Mouse (Mus musculus) testis, postnatal 14 days (tissue): ENCODE measurements around the gene Insig1.

Source experiments
- DNase-seq: peaks from one replicate; pipeline ENCODE4 v3.0.0; 2021; ENCODE audit warnings: low spot score

Gene Insig1

DNA sequence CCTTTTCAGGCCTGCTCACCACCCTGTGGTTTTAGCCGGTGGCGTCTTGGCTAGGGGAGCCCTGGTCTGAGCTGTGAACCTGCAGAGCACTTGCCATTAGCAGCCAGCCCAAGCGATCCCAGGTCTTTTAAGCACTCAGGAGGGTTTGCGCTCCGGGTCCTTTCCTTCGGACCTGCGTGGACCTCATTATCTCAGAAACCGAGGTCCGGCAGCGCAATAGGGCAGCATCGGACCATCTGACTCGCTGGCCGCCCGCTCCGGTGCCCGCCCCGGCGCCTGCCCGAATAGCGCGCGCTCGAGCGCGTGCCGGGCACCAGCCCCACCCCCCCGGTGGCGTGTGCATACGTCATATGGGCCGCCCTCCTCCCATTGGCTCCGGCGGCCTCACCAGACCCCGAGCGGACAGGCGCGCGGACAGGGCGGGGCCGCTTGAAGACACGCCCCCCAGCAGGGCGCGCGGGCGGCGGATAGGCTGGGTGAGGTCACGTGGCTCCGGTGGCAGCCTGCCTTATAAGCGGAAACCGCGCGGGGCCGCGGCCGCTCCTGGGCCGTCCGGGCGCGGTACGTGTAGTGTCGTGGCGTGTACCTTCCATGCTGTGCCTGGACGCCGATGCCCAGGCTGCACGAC lies at the start of gene Insig1:
TSS of gene Insig1 (plus strand) at position 536 of the 628 bp plus-strand sequence.
- DNase-seq: peak; percentile 98

DNA sequence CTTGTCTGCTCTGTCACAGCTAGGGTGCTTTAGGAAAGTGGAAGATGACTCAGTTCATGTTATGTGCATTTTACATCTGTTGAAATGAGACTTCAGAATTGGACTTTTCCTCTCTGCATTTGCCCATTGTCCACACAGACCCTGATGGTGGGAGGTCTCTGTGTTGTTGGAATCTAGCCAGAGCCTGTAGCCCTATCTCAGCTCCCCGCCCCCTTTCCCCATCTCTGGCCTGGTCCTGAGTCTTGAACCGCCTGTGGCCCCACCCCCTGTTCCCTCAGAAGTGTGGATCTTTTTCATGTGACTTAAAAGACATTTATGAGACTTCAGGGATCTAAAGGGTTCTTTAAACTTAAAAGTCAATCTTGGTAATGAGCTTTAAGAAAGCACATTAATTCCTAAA lies 47.7 kb upstream of the Insig1 start:
- DNase-seq: no peak

DNA sequence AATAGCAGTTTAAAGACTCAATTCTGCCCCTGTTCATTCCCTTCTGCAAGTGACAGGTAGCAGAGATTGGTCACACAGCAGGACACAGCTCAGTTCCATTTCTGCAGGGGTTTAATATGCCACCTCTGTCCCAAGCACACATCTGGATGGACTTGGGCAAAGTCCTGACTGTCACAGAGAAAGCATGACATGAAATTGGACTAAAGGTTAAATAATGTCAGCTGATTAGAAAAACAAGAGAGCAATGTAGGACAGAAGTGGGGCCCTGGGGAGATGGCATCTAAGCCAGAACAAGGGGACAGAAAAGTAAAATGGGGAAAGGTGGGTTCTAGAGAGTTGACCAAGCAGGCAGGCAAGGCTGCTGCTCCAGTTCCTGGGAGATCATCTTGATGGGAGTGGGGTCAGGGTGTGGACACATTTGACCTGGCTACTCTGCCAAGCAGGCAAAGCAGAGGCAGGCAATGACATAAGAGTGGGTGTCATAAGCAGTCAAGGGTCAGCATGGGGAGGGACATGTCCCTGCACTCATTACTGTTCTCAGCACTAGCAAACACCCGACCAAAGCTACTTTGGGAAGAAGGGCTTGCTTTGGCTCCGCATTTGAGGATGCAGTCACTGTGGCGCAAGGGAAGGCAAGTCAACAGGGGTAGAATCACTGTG lies 39.5 kb upstream of the Insig1 start:
- DNase-seq: no peak

DNA sequence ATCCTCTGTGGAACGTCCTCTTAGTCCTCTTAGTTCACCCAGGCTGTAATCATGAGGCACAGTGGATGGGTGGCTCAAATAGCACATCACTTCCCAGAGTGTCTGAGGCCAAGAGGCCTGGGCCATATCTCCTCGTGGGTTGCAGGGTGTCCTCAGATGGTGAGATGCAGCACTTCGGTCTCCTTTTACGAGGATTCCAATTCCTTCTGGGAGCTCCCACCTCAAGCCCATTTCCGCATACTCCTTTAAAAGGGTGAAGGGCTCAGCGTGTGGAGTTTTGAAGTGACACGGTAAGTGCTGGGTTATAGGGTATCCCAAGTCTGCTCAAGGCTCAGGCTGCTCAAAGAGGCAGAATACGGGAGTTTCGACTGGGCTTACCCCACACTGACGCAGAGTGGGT lies 38.3 kb upstream of the Insig1 start:
- no peak for DNase-seq

DNA sequence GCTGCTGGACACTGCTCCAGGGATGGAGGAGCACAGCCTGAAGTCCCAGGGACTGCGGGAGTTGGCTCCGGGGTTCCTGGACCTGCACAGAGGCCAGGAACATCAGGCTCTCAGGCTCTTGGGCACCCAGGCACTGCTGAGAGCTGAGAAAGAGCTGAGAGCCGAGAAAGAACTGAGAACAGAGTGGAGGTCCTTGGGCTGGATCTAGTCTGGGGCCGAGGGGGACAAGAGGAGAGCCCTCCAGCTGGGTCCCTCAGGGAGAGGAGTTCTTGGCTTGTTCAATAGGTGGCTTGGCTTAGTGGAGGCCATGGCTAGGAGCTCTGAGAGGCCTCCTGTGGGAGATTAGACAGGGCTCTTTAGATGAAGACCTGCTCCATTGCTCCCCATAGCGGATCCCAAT lies 37.9 kb upstream of the Insig1 start:
- DNase-seq: no peak

DNA sequence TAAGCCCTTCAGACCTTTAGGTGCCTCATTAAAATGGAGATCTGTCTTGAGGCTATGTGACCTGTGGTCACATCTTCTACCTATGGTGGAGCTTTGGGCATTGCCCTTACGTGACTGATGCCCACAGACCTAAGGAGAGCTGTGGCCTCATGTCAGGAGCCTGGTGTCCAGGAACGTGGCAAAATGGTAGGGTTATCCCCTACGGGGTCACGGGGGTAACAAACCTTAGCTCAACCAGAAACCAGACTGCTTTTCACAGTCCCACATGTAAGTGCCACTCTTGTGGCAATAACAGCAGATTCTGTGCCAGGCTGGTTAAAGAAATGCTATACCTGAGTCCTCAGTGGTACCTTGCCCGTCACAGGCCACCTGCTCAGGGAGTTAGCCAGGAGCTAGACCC lies 37.3 kb upstream of the Insig1 start:
- DNase-seq: no peak

DNA sequence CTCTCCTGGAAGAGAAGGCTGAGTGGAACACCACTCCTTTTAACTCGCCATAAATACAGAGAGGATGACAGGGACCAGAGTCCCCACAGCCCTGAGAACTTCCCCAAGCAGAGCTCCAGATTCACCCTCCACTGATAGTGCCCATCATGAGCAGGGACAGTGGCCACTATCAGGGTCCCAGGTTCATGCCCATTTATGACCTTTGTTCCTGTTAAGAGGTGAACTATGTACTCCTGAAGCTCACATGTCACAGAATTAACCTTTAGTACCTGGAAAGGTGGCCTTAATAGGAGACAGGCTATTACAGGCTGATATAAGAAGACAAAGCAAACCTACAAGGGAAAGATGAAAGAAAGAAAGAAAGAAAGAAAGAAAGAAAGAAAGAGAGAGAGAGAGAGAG lies 35.2 kb upstream of the Insig1 start:
- DNase-seq: no peak

DNA sequence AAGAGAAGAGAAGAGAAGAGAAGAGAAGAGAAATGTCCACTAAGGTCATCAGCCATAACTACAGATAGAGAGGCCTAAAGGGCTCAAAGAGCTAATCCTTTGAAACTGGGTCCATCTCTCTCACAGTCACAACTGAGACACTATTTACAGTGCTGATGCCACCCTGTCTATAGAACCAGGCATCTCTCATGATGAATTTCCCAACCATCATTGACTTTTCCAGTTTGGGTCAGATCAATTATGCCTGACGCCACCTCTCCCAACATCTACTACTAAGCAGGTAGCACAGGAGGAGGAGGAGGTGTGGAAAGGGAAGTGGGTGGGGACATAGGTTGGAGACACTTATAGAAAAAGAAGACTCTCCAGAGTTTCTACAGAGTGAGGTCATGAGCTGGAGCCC lies 34.6 kb upstream of the Insig1 start:
- no peak for DNase-seq

DNA sequence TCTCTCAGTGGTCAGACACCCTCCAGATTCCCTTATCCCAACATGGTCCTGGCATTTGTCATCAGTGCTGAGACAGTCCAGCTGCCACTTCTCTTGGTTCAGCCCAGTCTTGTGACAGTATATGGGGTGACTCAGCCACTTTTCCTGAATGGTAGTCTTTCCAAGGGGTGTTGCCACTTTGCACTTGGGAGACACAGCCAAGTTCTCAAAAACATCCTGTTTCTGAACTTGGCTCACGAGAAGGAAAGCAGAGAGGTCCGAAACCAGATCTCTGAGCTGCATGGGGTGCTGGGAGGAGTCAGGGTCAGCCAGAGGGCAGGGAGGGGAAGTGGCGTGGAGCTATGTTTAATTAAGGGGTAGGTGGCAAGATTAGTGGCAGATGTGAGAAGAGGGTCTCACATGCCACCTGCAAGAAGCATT lies 34.0 kb upstream of the Insig1 start:
- no peak for DNase-seq

DNA sequence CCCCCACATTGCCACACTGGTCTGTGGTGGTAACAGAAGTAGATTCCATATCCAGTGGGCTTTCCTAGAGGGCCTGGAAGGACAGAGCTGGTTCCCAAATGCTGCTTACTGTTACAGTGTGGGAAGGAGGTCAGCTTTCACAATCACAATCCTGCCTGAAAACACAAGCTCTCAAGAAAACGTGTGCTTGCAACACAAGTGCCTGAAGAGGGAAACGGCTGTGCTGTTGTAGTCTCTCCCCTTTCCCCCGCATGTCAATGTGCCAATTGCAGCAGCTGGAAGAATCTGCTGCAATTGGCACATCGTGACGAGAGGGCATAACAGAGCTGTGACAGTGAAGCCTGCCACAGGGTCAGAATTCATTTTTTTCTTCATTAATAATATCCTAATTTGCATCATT lies 33.5 kb upstream of the Insig1 start:
- no peak for DNase-seq

DNA sequence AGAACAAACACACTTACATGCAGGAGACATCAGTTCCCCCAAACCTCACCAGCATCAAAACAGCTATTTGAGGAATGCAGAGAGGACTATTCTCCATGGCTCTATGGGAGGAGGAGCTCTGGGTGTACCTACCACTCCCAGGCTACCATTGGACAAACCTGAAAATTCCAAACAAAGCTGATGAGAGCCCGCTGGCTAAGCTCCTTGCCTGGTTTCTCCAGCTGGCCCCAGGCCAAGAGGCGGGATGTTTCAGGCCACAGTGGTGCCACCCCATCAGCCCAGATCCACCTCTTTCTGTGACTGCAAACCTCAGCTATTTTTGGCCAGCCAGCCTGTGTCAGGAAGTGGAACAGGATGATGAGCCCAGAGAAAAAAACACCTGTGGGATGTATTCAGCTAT lies 33.0 kb upstream of the Insig1 start:
- no peak for DNase-seq

DNA sequence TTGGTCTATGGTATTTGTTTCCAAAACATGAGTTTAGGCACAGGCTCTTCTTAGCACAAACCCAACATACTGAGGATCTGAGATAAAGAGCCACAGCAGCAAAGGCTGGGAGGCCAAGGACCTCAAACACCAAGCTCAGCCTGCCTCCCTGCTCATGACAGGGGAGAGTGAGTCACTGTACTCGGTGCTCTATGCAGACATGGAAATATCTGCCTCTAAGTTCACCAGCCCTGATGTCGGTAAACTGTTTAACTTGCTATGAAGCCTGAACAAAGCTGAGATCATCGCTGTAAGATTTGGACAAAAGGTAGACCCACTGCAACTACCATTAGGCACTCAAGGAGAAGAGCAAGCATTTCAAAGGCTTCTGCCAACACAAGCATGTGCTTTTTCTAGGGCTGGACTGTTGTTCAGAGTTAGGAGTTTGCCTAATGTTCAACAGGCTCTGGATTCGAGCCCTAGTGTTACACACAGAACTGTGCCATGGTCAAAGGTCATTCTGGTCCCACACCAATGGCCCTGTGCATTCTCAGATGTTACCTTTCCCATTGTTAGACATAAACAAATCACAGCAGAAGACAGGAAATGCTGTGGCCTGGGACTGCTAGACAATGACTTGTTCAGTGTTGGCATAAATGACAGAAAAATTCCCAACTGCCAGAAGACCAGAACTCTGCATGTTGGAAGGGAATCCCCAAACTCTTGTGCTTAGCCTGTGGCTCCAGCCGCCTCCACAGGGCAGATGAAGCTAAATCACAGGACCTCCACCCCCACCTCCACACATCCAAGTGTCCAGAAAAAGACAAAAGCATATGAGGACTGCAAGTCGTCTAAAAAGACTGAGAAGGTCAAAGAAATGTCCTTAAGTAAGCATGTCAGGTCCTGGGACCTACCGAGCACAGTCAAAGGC lies 31.2 kb upstream of the Insig1 start:
- DNase-seq: no peak

DNA sequence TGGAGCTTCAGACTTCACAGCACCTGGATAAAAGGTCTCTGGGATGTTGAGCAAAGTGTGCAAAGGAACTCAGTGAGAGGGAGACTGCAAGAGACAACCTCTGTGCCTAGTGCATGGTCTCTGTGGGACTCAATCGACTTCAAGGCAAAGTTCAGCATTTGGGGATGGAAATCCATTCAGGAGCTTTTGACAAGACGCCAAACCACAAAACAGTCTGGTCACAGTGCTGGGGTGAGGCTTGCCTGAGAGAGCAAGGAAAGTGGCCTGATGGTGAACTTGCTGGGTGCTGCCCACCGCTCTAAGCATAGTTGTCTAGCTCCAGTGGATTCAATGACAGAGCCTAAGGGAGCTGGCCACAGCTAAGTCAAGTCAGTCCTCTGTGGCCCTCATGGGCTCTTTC lies 30.4 kb upstream of the Insig1 start:
- DNase-seq: no peak

DNA sequence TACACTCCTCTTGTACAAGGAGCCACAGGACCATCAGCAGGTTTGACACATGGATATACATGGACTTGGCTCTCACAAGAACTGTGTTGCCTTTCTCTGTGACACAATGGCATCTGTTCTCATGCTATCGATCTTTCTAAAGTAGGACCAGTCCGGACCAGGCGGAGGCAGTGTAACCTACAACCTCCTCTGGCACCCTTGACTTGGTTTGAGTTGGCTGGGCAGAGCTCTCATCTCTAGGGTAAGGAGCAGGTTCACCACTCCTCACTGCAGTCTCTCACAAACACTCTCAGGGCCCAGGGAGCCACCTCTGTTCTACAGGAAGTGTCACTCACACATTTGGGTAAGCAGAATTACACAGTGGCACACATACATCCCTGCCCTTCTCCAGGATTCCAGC lies 29.1 kb upstream of the Insig1 start:
- no peak for DNase-seq

DNA sequence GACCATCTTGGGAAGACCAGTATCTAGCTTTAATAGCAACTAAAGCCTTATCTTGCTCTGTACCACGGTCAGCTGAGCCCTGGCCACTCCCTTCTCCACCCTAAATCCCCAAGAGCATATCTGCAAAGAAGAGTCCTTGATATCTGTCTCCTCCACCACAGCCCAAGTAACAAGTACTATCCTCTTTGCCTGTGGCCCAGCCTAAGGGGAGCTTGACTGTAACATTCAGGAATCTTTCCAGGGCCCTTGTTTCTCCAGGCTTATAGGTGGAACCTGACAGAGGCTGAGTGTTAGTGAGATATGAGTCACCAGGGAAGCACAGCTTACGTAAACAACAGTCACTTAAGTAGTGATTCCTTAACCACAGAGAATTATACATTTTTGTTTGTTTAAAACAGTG lies 28.4 kb upstream of the Insig1 start:
- no peak for DNase-seq

DNA sequence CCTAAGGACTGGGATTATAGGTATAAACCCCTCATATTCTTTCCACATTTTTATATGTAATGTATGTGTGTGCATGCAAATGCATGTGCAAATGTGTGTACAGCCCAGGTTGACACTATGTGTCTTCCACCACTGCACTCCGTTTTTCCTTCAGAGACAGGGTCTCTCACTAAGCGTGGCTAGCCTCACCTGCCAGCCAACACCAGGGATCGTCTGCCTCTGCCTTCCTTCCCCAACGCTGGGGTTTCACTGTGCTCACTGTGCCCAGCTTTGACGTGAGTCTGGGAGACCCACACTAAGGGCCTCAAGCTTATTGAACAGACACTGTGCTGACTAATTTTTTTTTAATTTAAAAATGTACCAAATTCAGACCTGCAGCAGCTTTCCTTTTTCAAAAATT lies 27.8 kb upstream of the Insig1 start:
- DNase-seq: no peak

DNA sequence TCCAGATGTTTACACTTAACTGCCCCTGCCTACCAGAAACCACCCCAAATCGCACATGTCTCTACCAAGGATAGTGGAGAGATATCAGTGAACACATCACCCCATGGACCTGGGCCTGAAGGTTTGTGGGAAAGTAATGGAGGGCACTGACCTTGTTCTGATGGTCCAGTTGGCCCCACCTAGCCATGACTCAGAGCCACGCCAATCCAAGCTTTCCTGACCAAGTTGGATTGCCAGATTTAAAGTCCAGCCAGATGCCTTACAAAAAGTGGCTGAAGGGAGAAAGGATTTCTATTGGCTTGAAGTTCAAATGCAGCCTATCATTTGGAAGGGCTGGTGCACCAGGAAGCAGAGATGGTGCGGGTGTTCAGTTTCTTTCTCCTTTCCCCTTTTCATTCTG lies 24.2 kb upstream of the Insig1 start:
- no peak for DNase-seq

DNA sequence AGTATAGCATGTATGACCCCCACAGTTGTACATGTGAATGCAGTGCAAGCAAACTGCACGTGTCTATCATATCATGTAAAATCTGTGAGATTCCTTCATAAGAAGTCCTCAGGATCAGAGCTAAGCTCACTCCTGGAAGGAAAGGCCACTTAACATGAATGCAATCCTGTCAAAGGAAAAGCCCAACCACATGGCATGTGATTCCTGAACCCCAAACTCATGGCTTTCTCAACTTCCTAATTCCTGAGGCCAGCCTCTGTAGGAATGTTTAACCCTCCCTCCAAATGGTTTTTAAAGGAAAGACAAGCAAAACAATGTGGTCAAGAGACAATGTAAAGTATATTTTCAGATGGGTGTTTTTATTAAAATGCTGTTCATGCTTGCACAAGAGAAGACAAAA lies 23.2 kb upstream of the Insig1 start:
- no peak for DNase-seq

DNA sequence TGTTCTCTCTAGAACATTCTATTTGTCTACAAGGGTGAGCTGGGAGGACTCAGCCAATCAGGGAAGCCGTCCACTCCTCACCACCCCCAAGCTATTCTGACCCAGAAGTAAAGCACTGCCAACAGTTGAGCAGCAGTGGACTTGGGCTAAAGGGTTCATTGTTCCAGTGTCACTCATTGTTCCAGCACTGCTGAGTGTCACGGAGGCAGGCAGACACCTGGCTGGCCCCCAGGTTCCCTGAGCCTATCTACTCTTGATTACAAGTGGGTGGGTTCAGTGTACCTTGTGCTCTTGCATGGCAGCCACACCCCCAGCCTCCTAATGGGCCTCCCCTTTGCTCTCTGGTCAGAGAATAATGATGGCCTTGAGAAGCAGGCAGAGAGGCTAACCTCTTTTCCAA lies 15.7 kb upstream of the Insig1 start:
- peak; percentile 14 for DNase-seq

DNA sequence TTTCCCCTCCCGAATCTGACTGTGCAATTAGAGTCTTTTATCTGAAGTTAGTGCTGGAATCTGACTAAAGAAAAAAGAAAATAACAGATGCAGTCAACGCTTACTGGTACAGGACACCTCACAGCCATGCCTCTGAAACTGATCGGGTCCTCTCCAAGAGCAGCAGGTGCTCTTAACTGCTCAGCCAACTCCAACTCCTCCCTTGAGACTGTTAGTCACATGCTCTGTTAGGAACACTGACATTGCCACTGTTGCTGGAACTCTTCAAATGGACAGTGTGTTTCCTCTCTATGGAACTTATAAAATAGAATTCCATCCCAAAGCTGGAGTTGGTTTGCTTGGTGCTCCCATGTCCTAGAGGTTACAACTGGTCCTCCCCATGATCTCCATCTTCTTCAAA lies 14.3 kb upstream of the Insig1 start:
- no peak for DNase-seq

DNA sequence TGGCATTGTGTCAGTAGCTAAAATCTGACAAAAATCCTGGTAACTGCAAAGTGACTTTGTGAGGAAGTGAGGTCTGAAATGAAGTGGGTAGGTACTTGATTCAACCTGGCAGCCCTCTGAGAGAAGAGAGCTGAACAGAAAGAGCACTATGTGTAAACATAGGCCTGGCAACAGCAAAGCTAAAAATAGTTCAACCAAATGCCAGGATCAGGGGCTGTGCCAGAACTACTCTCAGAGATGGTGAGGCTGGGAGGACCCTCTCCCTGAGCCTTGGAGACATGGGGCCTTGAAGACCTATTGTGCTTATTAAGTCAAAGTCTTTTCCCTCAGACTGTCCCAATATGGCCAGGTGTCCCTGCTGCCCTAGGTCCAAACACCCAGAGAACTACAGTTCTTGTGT lies 10.7 kb upstream of the Insig1 start:
- DNase-seq: no peak

DNA sequence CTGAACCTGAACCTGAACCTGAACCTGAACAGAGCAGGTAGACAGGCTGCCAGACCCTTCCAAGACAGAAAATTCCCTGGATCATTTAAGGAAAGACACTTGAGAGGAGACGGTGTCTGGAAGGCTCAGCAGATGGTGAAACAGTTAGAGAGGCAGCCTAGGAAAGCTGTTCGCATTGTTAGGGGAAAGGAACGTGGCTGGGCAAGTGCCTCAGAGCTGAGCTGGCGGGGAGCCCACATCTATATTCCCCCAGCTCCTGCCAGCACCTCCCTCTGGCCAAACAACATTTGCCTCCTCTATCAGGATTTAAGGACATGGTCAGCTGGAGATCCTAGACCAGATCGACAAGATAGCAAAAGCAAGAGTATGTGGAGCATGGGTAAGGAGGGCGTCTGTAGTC lies 10.2 kb upstream of the Insig1 start:
- DNase-seq: no peak

DNA sequence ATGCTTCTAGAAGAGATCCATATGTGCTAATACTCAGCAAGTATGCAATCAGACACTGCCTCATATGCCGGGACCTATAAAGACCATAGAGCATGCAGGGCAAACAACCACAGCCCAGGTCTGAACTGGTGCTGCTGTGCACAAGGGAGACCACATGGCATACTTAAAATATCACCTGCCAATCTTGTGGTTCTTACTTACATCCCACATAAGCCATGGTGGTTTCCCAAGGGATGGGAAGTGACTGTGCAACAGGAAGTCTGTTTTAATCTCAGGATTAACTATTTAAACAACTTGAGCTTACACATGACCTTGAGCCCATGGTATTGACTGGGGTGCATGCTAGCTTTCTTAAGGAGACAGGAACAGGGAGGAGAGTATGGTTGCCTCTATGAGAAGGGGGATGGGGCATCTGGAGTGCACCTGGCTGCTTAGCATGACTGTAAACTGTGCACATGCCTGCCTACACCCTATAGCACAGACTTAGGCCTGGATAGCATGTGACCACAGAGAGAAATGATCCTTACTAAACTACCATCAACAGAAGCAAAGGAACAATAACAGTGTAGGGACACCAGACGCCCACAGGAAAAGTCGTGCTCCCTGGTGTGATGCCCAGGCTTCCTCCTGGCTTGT lies 7.1 kb upstream of the Insig1 start:
- DNase-seq: no peak
